Mouse (Mus musculus): ENCODE measurements at regions not wholly inside any gene's neighbourhood (a gene's known extent, or its start where the extent isn't known, plus 50 kb on each side); places are given as distances from the start of the nearest gene placed in this dataset.

GRCm38 (mm10) chr2:61121281-61121680, 158.3 kb upstream of the Rbms1 start:
- no peak for TF ChIP-seq CHD2 (IDR thresholded peaks at IDR 0.05; ENCODE audit: low read length)
- no peak for TF ChIP-seq CTCF (conservative IDR thresholded peaks at IDR 0.05 in 1 of 2, IDR thresholded peaks at IDR 0.05 in 1 of 2; ENCODE audit: low read depth in 2 of 2, low read length in 2 of 2)
- no peak for TF ChIP-seq POLR2A (IDR thresholded peaks at IDR 0.05; ENCODE audit: low read depth, low read length)
- TF ChIP-seq RAD21 (IDR thresholded peaks at IDR 0.05; ENCODE audit: low read depth, low read length) = no peak
- TF ChIP-seq ZMIZ1 (IDR thresholded peaks at IDR 0.05; ENCODE audit: low read depth, low read length) = no peak
- no peak for TF ChIP-seq MYC (IDR thresholded peaks at IDR 0.05; ENCODE audit: low read depth, low read length)
- no peak for TF ChIP-seq HCFC1 (IDR thresholded peaks at IDR 0.05; ENCODE audit: low read depth, low read length)
- TF ChIP-seq ZC3H11A (IDR thresholded peaks at IDR 0.05; ENCODE audit: low read depth, low read length) = no peak
- TF ChIP-seq USF2 (conservative IDR thresholded peaks at IDR 0.05; ENCODE audit: low read depth, low read length) = no peak
- no peak for TF ChIP-seq ETS1 (conservative IDR thresholded peaks at IDR 0.05; ENCODE audit: low read depth, low read length)
- TF ChIP-seq SIN3A (IDR thresholded peaks at IDR 0.05; ENCODE audit: low read length) = no peak
